Mouse (Mus musculus) forebrain, embryonic 11.5 days (tissue): ENCODE measurements around the gene Atxn1. TPM values are rescaled to one million over a fixed set of nuclear protein-coding genes. Genes with fewer than 3 reads are reported as not detected.

Experiments used
- ATAC-seq: fragments of 200-750 bp; cut with Nextera tagmentation; replicated peaks from 2 replicates; pipeline ENCODE4 v1.8.0; 2017; ENCODE audit warnings: moderate TSS enrichment; ENCODE audit not compliant: low FRiP score
- DNase-seq: peaks from one replicate; pipeline ENCODE4 v3.0.0-alpha.2; 2017; ENCODE audit warnings: low spot score
- H3K27ac ChIP-seq: fragments of 300-500 bp; sonication (generic); 2 replicates; pipeline ENCODE4 v1.5.1; 2014; ENCODE audit warnings: low read depth, low read length
- H3K27me3 ChIP-seq: fragments of 300-500 bp; sonication (generic); 2 replicates; pipeline ENCODE4 v1.6.1; 2014; ENCODE audit warnings: mild to moderate bottlenecking, low read length, mixed read lengths; ENCODE audit not compliant: control insufficient read depth, insufficient read depth
- H3K36me3 ChIP-seq: fragments of 300-500 bp; sonication (generic); 2 replicates; pipeline ENCODE4 v1.6.1; 2014; ENCODE audit warnings: mild to moderate bottlenecking, low read length, moderate library complexity, mixed read lengths; ENCODE audit not compliant: control insufficient read depth, insufficient read depth
- H3K4me1 ChIP-seq: fragments of 300-500 bp; sonication (generic); replicated peaks from 2 replicates; pipeline ENCODE4 v1.6.1; 2014; ENCODE audit warnings: low read length, mixed read lengths; ENCODE audit not compliant: control insufficient read depth, insufficient read depth
- H3K4me2 ChIP-seq: fragments of 300-500 bp; sonication (generic); 2 replicates; pipeline ENCODE4 v1.6.1; 2014; ENCODE audit warnings: low read depth, mild to moderate bottlenecking, low read length, moderate library complexity, mixed read lengths; ENCODE audit not compliant: severe bottlenecking
- H3K4me3 ChIP-seq: fragments of 300-500 bp; sonication (generic); 2 replicates; pipeline ENCODE4 v1.5.1; 2014; ENCODE audit warnings: low read depth, low read length
- H3K9ac ChIP-seq: fragments of 300-500 bp; sonication (generic); 2 replicates; pipeline ENCODE4 v1.6.1; 2014; ENCODE audit warnings: low read length
- H3K9me3 ChIP-seq: fragments of 300-500 bp; sonication (generic); 2 replicates; pipeline ENCODE4 v1.6.1; 2016; ENCODE audit warnings: low read length, mixed read lengths; ENCODE audit not compliant: control insufficient read depth
- WGBS: fragments of 180-500 bp; shearing (Covaris S2); extraction: QIAGEN DNeasy Blood & Tissue Kit; methylation state at CpG from one replicate; pipeline ENCODE4 v1.1.7; 2014; 5-methylcytosine and 5-hydroxymethylcytosine counted together
- polyA plus RNA-seq: library from polyadenylated mRNA; unstranded; fragments of >200 nt; fragmentation: Nextera tagmentation; extraction: Ambion mirVana; gene quantifications from 2 replicates; pipeline ENCODE4 v1.2.1, GENCODE M21; 2014

Gene Atxn1
- polyA plus RNA-seq, 1 experiment from 2014 or later, result 3.3 TPM

GRCm38 (mm10) chr13:45904456-45904855 is 60.4 kb downstream of the Atxn1 start:
- no peaks in the 10 kb centered on the region for H3K27me3 ChIP-seq
- WGBS, result 76% methylated on average over 4 of the region's 4 CpGs
- H3K4me2 ChIP-seq, result no peak overlapping the region
- H3K4me1 ChIP-seq, result no peaks in the 10 kb centered on the region
- H3K36me3 ChIP-seq, result no peaks in the 10 kb centered on the region
- no peak overlapping the region for H3K4me3 ChIP-seq
- H3K9me3 ChIP-seq, result no peaks in the 10 kb centered on the region
- no peak overlapping the region for H3K9ac ChIP-seq
- no peak overlapping the region for H3K27ac ChIP-seq
- ATAC-seq (no peak), DNase-seq (no peak)

- no peak for DNase-seq
- ATAC-seq, result no peak
- no peaks in the 10 kb centered on the region for H3K4me1 ChIP-seq
Observed at GRCm38 (mm10) chr13:45903519-45904274, 61.1 kb downstream of the Atxn1 start.

GRCm38 (mm10) chr13:45902457-45902856 is 62.4 kb downstream of the Atxn1 start:
- H3K27ac ChIP-seq, result no peak overlapping the region
- H3K27me3 ChIP-seq, result no peaks in the 10 kb centered on the region
- no peak overlapping the region for H3K4me2 ChIP-seq
- H3K36me3 ChIP-seq, result no peaks in the 10 kb centered on the region
- ATAC-seq, result no peak
- no peak for DNase-seq
- no peaks in the 10 kb centered on the region for H3K9me3 ChIP-seq
- no peak overlapping the region for H3K9ac ChIP-seq
- H3K4me1 ChIP-seq, result no peaks in the 10 kb centered on the region
- no peak overlapping the region for H3K4me3 ChIP-seq
- 97% methylated on average over 5 of the region's 5 CpGs for WGBS

More at GRCm38 (mm10) chr13:45903519-45904274, 61.1 kb downstream of the Atxn1 start:
- Histone ChIP-seq H3K9ac (no peak overlapping the region), H3K27ac (no peak overlapping the region), H3K9me3 (no peaks in the 10 kb centered on the region), H3K4me3 (no peak overlapping the region), H3K27me3 (no peaks in the 10 kb centered on the region), H3K4me2 (no peak overlapping the region), H3K36me3 (no peaks in the 10 kb centered on the region)
- 88% methylated on average over 12 of the region's 12 CpGs for WGBS

- Histone ChIP-seq H3K9ac (no peak overlapping the region), H3K4me2 (no peak overlapping the region), H3K4me3 (no peak overlapping the region), H3K27ac (no peak overlapping the region), H3K9me3 (no peaks in the 10 kb centered on the region), H3K4me1 (no peaks in the 10 kb centered on the region), H3K27me3 (no peaks in the 10 kb centered on the region), H3K36me3 (no peaks in the 10 kb centered on the region)
- 85% methylated on average over 8 of the region's 8 CpGs for WGBS
- DNase-seq (no peak), ATAC-seq (no peak)
Observed at GRCm38 (mm10) chr13:45900776-45901175, 64.0 kb downstream of the Atxn1 start.

GRCm38 (mm10) chr13:45897571-45897970 is 67.2 kb downstream of the Atxn1 start:
- Histone ChIP-seq H3K27ac (no peak overlapping the region), H3K36me3 (no peaks in the 10 kb centered on the region), H3K4me3 (no peak overlapping the region), H3K4me2 (no peak overlapping the region), H3K4me1 (no peaks in the 10 kb centered on the region), H3K9ac (no peak overlapping the region), H3K27me3 (no peaks in the 10 kb centered on the region), H3K9me3 (no peaks in the 10 kb centered on the region)
- ATAC-seq (no peak), DNase-seq (no peak)
- WGBS, result 85% methylated on average over 2 of the region's 2 CpGs

- no peaks in the 10 kb centered on the region for H3K4me1 ChIP-seq
- no peak for DNase-seq
- no peak overlapping the region for H3K4me2 ChIP-seq
- no peak overlapping the region for H3K9ac ChIP-seq
- H3K9me3 ChIP-seq, result no peaks in the 10 kb centered on the region
- H3K27ac ChIP-seq, result no peak overlapping the region
- H3K36me3 ChIP-seq, result no peaks in the 10 kb centered on the region
- no peaks in the 10 kb centered on the region for H3K27me3 ChIP-seq
- no peak for ATAC-seq
- H3K4me3 ChIP-seq, result no peak overlapping the region
- WGBS, result 78% methylated on average over 10 of the region's 10 CpGs
Observed at GRCm38 (mm10) chr13:45894760-45895159, 70.0 kb downstream of the Atxn1 start.

GRCm38 (mm10) chr13:45894234-45894633 is 70.6 kb downstream of the Atxn1 start:
- ATAC-seq (no peak), DNase-seq (no peak)
- H3K4me3 ChIP-seq, result no peak overlapping the region
- no peaks in the 10 kb centered on the region for H3K36me3 ChIP-seq
- 89% methylated on average over 6 of the region's 6 CpGs for WGBS
- no peak overlapping the region for H3K9ac ChIP-seq
- H3K27ac ChIP-seq, result no peak overlapping the region
- no peaks in the 10 kb centered on the region for H3K4me1 ChIP-seq
- H3K9me3 ChIP-seq, result no peaks in the 10 kb centered on the region
- no peaks in the 10 kb centered on the region for H3K27me3 ChIP-seq
- H3K4me2 ChIP-seq, result no peak overlapping the region

GRCm38 (mm10) chr13:45891073-45891472 is 73.7 kb downstream of the Atxn1 start:
- H3K4me2 ChIP-seq, result no peak overlapping the region
- no peak overlapping the region for H3K27ac ChIP-seq
- H3K36me3 ChIP-seq, result no peaks in the 10 kb centered on the region
- no peak overlapping the region for H3K9ac ChIP-seq
- H3K27me3 ChIP-seq, result no peaks in the 10 kb centered on the region
- DNase-seq, result no peak
- 80% methylated on average over 2 of the region's 2 CpGs for WGBS
- ATAC-seq, result no peak
- no peak overlapping the region for H3K4me3 ChIP-seq
- no peaks in the 10 kb centered on the region for H3K4me1 ChIP-seq
- H3K9me3 ChIP-seq, result no peaks in the 10 kb centered on the region
